Mouse (Mus musculus) limb, embryonic 15.5 days (tissue): Measurements from ENCODE around the gene Ddx59. TPM values are rescaled to one million over a fixed set of nuclear protein-coding genes. Genes with fewer than 3 reads are reported as not detected.

Experiments used
- polyA plus RNA-seq: library from polyadenylated mRNA; unstranded; fragments of >200 nt; fragmentation: Nextera tagmentation; extraction: Ambion mirVana; gene quantifications from 2 replicates; pipeline ENCODE4 v1.2.1, GENCODE M21; 2015

The Ddx59 gene
- polyA plus RNA-seq, 1 experiment from 2014 or later = 18.1 TPM

Other genes with a start within 250 kb of the Ddx59 start
- gene Mroh3, start 202.4 kb upstream of the Ddx59 start, polyA plus RNA-seq = 0.40 TPM in 1 of 2 replicates, not detected in the other
- 14.3 and 15.8 TPM in 2 replicates for gene Inava, start 181.0 kb upstream of the Ddx59 start, polyA plus RNA-seq
- not detected in 2 replicates for gene Gpr25, start 154.4 kb upstream of the Ddx59 start, polyA plus RNA-seq
- gene Camsap2, start 69.2 kb upstream of the Ddx59 start, polyA plus RNA-seq = 9.4 and 11.0 TPM in 2 replicates
- 4.1 and 4.8 TPM in 2 replicates for gene Kif14, start 51.1 kb downstream of the Ddx59 start, polyA plus RNA-seq
- 15.8 and 17.3 TPM in 2 replicates for gene Zfp281, start 209.6 kb downstream of the Ddx59 start, polyA plus RNA-seq